Mouse (Mus musculus) monocyte, adult 2 months (primary cell): Measurements from ENCODE around the gene Bax.

Experiments
- DNase-seq, 2 experiments: peaks; one replicate each; pipeline ENCODE4 v3.0.0; 2022; ENCODE audit warnings: low spot score in 2 of 2, low read depth in 1 of 2

The Bax gene

DNA sequence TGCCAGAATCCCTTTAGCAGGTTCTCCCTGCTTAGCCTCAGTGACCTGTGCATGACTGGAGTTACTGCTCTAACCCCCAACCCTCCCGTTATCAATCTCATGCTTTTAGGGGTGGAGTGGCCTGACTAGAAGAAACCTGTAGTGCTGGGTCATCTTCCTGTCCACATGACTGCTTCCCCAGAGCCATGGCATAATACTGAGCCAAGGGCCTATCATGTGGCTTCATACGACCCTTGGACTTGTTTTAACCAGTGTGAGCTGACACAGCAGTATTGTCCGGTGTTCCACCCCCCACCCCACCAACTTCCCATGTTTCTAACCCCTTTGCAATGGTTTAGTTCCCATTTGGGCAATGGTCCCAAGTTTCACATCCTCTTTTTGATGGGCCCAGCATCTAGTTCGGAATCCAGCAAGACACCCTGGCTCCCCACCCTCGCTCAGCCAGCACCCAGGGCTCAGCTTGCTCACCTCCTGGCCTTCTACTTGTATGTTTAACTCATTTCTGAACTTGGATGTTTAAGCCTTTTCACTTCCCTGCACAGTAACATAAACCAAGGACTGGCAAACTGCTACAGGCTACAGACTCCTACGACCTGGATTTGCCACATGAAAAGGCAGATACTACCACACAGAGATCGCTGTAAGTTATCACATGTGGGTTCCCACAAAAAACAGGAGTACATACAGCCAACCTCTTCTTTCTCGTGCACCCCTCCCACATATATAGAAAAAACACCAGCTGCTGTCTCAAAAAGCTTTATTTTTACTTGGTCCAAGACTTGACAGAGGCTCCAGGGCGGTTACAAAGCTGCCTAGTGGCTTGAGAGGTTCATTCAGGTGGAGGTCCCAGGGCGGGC, 9.3 kb downstream of the Bax start:
- peak; percentile 71 for DNase-seq

DNA sequence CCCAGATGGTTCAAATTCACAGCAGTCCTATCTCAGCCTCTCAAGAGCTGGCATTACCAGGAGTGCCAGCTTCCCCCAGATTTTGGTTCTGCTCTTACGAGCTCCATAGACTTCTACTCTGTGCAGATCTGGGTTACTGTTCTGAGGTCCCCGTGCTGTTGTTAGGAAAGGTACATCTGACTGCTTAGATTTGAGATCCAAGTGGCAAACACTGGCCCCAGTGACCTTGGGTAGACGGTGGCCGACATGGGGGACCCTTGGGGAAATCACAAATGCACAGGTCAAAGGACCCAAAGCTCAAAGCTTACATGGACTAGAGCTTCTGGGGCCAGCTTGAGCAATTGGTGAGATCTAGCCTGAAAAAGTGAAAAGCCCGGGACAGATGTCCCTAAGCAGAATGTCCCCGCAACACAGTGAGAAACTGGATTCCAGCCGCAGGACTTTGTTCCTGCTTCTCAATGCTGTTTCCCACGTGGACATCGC, 9.9 kb downstream of the Bax start:
- DNase-seq: no peak

DNA sequence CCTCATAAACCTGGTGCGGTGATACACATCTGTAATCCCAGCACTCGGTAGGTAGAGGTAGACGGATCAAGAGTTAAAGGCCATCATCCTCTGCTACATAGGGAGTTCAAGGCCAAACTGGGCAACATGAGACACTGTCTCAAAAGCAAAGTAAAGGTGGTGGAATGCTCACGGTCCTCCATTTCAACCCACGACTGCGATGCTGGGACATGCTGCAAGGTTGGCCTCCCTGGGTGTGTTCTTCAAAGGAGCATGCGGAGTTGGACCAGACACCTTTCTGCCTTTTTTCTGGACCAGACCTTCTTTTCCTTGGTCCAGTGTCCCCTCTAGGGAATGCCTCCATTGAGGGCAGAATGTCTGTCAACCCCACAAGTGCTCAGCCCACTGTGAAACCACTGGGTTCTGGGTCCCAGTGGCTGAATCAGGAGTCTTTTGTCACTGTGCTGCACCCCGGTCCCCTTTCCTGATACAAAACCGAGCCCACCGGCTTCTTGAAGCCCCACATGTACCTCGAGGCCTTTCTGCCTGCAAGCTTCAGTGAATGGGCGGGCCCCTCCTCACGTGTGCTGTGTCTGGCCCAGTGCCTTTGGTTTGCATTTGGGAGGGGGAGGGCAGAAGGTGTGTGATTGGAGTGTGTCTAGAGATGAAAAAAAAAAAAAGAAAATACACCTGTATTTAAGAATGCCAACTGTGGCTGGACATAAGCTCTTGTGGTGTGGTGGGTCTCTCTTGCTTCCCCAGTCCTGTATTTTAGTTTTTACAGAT, 10.6 kb downstream of the Bax start:
- no peak for DNase-seq

DNA sequence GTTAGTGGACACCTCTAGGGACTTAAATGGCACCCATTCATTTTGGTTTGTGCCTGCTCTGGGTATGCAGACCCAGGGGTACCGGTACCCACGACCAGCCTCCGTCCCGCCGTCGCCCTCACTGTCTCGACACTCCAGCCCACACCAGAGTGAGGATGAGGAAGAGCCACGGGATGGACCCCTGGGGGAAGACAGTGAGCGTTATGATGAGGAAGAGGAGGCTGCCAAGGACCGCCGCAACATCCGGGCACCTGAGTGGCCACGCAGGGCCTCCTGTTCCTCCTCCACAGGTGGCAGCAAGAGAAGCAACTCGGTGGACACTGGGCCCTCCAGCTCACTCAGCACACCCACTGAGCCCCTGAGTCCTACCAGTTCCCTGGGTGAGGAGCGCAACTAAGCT, 11.7 kb downstream of the Bax start:
- no peak for DNase-seq

DNA sequence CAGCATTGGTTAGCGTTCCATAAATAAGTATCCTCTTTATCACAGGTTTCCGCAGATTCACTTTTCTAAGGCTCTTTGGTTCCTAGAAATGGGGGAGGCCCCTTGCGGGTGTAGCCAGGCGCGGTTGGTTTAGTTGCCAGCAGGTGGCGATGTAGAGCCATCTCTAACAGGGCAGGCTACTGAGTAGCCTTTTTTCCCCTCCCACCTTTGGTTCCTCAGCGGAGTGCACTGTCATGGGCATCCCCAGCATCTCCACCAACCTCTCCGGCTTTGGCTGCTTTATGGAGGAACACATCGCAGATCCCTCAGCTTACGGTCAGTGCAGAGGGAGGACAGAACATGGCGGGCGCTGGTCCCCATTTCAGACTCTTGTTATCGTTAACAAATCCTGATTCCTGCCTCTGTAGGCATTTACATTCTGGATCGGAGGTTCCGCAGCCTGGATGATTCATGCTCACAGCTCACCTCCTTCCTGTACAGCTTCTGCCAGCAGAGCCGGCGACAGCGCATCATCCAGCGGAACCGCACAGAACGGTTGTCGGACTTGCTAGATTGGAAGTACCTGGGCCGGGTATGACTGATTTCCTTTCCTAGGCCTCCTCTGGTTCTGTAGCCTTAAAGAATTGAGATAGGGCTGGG, 15.2 kb downstream of the Bax start:
- DNase-seq: peak; percentile 56 to 83

DNA sequence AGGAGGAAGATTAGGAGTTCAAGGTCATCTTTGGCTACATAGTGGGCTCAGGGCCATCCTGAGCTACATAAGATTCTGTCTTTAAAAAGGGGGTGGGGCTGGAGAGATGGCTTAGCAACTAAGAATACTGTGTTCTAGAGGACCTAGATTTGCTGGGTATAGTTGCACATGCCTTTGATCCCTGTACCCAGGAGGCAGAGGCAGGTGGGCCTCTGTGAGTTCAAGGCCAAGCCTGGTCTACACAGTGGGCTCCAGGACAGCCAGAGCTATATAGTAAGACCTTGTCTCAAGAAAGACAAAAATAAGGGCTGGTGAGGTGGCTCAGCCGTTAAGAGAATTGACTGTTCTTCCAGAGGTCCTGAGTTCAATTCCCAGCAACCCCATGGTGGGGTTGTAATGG, 16.7 kb downstream of the Bax start:
- DNase-seq: no peak

DNA sequence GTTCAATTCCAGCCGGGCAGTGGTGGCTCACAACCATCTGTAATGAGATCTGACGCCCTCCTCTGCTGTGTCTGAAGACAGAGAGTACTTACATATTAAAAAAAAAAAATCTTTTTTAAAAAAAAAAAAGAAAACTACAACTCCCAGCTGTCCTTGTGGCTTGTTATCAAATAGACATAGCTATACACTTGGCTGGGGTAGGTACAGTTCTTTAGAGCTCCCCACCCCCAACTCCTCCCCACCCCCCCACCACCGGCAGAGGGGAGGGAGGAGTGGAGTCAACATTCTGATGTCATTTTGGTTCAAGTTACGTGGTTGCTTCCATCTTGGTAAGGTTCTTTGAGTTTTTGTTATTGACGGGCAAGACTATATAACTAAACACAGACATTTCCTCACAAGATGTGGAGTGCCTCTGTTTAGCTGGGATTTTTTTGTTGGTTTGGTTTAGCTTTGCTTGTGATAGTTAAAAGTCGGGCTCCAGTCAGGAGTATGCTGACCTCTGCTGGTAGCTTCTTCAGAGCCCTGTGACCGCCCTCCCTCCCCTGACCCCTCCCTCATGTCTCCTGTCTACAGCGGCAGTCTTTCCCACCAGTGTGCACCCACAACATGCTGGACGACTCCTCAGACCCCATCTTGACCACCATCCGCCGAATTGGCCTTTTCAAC, 19.2 kb downstream of the Bax start:
- no peak for DNase-seq

DNA sequence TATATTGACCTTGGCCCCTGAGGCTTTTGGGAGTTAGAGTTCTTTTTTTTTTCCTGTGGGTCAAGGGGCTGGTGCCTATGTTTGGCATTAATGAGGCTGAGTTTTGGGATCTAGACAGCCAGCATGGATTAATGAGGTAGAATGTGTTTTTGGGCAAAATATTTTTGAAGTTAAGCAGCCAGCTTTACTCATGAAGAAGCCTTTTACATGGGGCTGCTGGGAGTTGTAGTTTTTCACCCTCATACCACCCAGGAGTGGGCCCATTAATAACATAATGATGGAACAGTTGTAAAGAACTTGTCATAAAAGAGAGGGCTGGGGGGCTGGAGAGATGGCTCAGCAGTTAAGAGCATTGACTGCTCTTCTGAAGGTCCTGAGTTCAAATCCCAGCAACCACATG, 20.1 kb downstream of the Bax start:
- no peak for DNase-seq

DNA sequence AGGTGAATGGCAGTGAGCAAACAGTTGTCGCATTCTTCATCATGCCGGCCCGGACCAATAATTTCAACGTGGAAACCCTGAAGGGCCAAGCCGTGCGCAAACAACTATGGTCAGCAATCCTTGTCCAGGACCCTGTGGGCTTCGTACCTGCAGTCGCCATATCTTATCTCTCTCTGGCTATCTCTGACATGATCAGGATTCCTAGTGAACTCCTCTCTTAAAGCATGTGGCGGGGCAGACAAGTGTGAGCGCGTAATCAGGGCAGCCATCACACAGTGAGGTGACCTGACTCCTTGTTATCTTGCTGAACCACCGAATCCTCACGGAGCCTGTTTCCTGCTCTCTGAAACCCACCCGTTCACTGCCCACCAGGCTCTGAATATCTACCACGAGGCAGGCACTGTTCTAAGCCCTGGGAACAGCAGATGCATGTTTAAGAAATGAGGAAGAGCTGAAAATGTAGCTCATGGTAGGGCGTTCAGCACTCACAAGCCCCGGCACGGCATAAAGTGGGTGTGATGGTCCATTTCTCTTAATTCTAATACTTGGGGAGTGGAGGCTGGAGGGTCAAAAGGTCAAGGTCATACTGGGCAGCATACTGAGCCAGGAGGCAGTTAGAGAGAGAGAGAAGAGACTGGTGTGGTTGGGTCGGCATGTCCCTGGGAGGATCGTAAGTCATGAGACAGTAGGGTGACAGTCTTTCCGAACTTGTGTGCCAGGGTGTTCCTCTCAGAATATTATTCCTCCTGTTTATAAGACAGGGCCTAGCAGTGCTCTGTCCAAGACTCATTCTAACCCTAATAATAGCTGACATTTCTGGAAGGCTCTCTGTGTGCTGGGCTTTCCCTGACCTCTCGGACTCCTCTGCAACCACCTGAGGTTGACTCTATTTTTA, 22.9 kb downstream of the Bax start:
- DNase-seq: no peak

DNA sequence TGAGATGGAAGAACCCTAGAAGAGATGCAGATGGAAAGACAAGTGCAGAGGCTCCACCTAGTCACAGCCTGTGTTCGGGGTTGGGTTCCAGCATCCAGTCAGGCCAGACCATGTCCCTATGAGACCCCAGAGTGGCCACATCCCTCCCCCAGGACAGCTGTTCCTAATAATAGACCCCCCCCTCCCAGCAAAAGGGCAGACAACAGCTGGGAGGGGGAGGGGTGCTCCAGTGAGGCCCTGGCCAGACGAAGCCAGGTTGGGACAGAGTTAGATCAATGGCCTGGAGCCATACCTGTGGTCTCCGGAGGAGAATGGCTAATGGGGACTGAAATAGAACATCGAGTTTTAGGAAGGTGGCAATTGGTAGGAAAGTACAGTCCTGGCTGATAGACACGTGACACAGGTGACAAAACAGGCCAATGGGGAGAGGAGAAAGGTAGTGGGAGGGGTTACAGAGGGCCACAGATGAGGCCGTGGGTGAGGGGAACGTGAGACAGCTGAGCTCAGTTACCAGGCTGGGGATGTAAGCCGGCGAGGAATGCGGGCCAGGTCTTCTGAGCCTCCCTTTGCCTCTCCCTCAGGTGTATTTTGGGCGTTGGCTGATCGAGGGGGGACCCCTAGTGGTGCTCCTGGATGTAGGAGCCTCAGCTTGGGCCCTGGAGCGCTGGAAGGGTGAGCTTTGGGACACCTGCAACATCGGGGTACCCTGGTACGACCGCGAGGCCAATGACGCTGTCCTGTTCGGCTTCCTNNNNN, 29.0 kb downstream of the Bax start, which contains the start of gene Ruvbl2:
TSS of gene Ruvbl2 (minus strand) at position 576 of the 756 bp plus-strand sequence.
- DNase-seq: no peak

DNA sequence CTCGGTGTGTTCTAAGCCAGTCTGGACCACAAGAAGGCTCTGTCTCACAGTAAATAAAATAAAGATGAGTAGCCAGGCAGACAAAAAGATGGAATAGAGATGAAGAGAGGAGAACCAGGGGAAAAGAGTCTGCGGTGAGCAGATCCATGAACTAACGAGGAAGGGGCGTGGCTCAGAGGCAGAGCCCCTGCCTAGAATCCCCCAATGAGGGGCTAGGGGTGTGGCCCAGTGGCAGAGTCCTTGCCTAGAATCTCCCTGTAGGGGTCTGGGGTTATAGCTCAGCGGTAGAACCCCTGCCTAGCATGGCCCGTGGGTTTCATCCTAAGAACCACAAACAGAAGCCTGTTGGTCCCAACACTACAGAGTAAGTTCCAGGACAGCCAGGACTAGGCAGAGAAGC, 29.7 kb downstream of the Bax start:
- no peak for DNase-seq

DNA sequence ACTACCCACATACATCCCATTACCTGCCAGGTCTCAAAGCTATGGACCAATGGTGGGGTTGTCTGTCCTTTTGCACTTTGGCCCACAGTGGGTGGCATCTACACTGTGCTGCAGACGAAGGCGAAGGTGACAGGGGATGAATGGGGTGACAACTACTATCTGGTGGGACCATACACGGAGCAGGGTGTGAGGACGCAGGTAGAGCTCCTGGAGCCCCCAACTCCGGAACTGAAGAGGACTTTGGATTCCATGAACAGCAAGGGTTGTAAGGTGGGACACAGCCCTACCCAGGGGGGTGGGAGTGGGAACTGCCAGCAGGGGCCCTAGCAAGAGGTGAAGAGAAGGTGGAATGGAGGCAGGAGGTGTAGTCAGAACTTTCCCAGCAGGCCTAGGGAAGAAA, 30.3 kb downstream of the Bax start:
- DNase-seq: no peak

DNA sequence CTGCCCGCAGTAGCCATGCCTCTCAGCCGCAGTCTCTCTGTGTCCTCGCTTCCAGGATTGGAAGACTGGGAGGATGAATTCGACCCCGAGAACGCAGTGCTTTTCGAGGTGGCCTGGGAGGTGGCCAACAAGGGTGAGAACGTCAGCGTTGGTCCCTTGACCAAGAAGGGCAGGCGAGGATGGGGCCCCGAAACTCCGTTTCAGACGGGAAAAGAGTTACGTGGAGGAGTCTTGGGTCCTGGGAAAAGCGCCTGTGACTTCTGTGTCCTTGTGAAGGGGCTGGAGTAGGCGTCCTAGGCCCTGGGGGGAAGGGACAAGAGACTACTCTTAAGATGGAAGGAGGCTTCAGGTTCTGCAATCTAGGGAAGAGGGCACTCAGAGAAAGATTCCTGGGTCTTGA, 31.7 kb downstream of the Bax start:
- DNase-seq: no peak

DNA sequence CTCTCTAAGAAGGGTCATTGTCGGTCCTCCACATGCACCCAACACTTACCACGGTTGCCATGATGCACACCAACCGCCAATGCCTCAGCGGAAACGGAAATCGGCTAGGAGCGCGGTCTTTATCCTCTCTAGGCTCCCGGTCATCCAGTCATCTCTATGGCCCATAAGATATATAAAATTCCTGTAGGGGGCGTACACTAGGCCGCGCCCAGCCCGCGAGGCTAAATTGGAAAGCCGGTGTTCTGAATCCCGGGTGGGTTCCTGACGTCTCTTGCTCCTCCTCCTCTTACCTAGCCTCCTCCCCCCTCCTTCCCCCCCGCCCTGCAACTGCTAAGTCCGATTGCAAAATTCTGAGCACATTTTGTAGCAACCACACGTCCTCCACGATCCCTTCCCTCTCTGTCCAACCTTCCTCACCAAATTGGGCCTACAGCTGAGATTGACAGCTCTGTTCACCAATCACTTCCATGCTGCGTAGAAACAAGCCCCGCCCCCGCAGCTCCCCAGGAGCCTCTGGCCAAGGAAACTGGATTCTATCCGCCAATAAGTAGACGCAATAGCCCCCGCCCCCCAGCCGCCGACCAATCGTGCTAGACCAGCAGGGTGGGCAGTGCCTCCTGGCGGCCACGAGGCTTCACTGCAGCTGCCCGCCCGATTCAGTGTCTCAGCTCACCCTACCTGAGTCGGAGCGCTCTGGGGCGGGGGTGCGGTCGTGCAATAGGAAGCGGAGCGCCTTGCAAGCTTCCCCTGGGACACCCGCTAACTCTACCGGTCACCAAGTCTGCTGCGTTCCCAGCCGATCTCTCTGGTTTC, 32.3 kb downstream of the Bax start, which contains the start of gene Gys1:
TSS of gene Gys1 (plus strand) at position 642 of the 813 bp plus-strand sequence.
- DNase-seq: peak; percentile 99 to 100

DNA sequence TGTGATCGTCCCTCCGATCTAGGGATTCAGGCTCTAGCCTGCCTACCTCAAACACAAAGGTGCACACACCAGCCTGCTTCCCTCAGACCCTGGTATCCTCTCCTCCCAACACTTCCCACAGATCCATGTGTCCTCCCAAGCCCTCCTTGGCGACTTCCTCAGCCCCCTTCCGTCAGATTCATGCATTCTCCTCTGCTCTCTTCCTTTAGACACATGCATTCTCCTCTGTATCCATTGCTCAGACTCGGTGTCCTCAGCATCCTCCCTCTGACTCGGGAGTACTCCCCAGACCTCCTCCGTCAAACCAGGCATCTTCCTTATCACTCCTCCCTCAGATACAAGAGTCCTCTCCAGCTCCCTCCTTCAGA, 32.9 kb downstream of the Bax start:
- DNase-seq: no peak

DNA sequence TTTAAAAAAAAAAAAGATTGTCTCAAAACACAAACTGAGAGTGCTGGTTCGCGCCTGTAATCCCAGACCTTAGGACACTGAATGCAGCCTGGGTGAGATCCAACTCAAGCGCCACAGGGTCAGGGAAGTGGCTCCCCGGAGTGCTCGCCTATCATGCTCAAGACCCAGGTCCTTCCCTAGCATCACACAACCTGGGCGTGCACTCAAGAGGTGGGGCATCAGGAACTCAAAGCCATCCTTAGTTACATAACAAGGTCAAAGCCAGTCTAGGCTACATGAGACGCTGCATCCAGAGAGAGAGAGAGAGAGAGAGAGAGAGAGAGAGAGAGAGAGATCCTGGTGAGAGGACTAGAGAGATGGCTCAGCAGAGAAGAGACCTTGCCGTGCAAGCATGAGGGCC, 40.1 kb downstream of the Bax start:
- no peak for DNase-seq

DNA sequence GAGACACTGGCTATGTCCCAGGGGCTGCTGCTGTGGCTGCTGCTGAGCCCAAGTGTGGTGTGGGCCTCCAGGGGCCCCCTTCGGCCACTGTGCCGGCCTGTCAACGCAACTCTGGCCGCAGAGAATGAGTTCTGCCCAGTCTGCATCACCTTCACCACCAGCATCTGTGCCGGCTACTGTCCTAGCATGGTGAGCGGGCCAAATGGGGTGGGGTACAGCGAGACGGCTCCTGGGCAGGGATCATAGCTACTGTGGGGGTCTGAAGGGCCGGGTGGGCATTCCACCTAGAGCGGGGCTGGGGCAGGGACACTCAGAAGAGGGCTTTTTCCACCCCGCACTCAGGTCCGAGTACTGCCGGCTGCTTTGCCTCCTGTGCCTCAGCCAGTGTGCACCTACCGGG, 45.5 kb downstream of the Bax start:
- no peak for DNase-seq

DNA sequence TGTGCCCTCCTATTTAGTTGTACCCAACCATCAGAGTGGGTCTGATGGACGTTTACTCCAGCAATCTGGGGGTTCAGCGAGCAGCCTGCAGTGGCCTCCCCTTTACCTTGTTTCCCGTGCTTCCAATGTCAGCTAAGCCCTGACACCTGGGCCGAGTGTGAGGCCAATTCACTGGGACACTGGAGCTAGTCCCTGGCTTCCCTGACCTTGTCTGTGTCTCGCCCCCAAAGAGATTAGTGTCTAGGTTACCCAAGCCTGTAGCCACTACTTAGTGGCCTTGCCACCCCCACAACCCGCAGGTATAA, 46.1 kb downstream of the Bax start, which contains the start of gene Lhb:
TSS of gene Lhb (plus strand) at position 206 of the 305 bp plus-strand sequence.
- no peak for DNase-seq
